Mouse (Mus musculus) hindbrain, embryonic 10.5 days (tissue): ENCODE data around the gene Chd2. TPM values are rescaled to one million over a fixed set of nuclear protein-coding genes. Genes with fewer than 3 reads are reported as not detected.
"Not testable (repeated sequence)": the region's sequence is repeated elsewhere in the genome, so short reads cannot be mapped to it uniquely, and the experiment has no call there.

Experiments used
- DNase-seq: peaks from one replicate; pipeline ENCODE4 v3.0.0-alpha.2; 2017; ENCODE audit warnings: low spot score
- H3K27ac ChIP-seq: fragments of 300-500 bp; sonication (generic); 2 replicates; pipeline ENCODE4 v1.5.1; 2016; ENCODE audit warnings: mild to moderate bottlenecking, moderate library complexity
- H3K27me3 ChIP-seq: fragments of 300-500 bp; sonication (generic); 2 replicates; pipeline ENCODE4 v1.6.1; 2016; ENCODE audit warnings: mild to moderate bottlenecking; ENCODE audit not compliant: poor library complexity, insufficient read depth, severe bottlenecking
- H3K36me3 ChIP-seq: fragments of 300-500 bp; sonication (generic); 2 replicates; pipeline ENCODE4 v1.6.1; 2016; ENCODE audit warnings: mild to moderate bottlenecking, moderate library complexity
- H3K4me1 ChIP-seq: fragments of 300-500 bp; sonication (generic); replicated peaks from 2 replicates; pipeline ENCODE4 v1.6.1; 2016; ENCODE audit warnings: mild to moderate bottlenecking
- H3K4me3 ChIP-seq: fragments of 300-500 bp; sonication (generic); 2 replicates; pipeline ENCODE4 v1.5.1; 2016; ENCODE audit warnings: mild to moderate bottlenecking, moderate library complexity
- H3K9me3 ChIP-seq: fragments of 300-500 bp; sonication (generic); 2 replicates; pipeline ENCODE4 v1.6.1; 2016; ENCODE audit warnings: mild to moderate bottlenecking, moderate library complexity
- WGBS: fragments of 180-500 bp; shearing (Covaris S2); methylation state at CpG from one replicate; pipeline ENCODE4 v1.1.7; 2016; 5-methylcytosine and 5-hydroxymethylcytosine counted together
- polyA plus RNA-seq: library from polyadenylated mRNA; unstranded; fragments of >200 nt; fragmentation: Nextera tagmentation; extraction: Ambion mirVana; gene quantifications from 2 replicates; pipeline ENCODE4 v1.2.1, GENCODE M21; 2016

Gene Chd2
- polyA plus RNA-seq, 1 experiment from 2014 or later = 37.1 TPM

DNA sequence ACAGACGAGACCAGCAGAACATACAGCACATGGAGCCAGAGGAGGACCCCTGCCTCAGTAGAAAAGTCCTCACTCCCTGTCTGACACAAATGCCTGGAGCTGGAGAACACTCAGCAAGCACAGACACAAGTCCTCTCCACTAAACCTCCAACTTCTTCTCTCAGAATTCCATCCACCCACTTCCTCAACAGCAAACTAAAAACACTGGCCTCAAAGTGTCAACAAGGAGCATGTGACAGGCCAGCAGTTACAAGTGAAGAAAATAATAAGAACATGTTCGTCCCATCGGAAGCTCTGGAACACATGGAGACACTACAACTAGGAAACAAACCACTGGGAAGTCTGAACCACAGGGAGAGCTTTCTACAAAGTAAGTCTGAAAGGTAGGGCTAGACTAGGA, 8.7 kb downstream of the Chd2 start:
- H3K27me3 ChIP-seq = no peaks in the 10 kb centered on the region
- DNase-seq = no peak
- H3K36me3 ChIP-seq = peaks cover 49% of the 10 kb centered on the region
- peaks cover 39% of the 10 kb centered on the region for H3K4me1 ChIP-seq
- no peaks in the 10 kb centered on the region for H3K9me3 ChIP-seq
- H3K4me3 ChIP-seq = no peak overlapping the region
- WGBS = 83% methylated on average over 3 of the region's 3 CpGs
- H3K27ac ChIP-seq = peak overlapping the region; percentile 29; the same call in 1 of the 2 replicates

DNA sequence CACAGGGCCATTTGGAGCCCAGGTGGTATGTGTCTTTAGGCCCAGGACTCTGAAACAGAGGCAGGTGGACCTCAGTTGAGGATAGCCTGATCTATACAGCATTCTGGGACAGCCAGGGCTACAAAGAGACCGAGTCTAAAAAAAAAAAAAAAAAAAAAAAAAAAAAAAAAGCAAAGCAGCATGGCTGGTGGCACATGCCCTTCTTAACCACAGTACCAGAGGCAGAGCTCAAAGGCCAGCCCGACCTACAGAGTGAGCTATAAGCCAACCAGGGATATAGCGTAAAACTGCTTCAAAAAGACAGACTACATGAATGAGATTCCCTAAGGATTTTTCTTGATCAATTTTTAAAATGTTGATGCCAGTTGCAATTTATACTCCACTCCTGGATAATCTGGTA, 9.5 kb downstream of the Chd2 start:
- peaks cover 37% of the 10 kb centered on the region for H3K4me1 ChIP-seq
- H3K4me3 ChIP-seq = no peak overlapping the region
- WGBS = 85% methylated on average over 3 of the region's 3 CpGs
- no peaks in the 10 kb centered on the region for H3K27me3 ChIP-seq
- H3K36me3 ChIP-seq = peaks cover 52% of the 10 kb centered on the region
- H3K27ac ChIP-seq = no peak overlapping the region
- no peak for DNase-seq
- H3K9me3 ChIP-seq = no peaks in the 10 kb centered on the region

DNA sequence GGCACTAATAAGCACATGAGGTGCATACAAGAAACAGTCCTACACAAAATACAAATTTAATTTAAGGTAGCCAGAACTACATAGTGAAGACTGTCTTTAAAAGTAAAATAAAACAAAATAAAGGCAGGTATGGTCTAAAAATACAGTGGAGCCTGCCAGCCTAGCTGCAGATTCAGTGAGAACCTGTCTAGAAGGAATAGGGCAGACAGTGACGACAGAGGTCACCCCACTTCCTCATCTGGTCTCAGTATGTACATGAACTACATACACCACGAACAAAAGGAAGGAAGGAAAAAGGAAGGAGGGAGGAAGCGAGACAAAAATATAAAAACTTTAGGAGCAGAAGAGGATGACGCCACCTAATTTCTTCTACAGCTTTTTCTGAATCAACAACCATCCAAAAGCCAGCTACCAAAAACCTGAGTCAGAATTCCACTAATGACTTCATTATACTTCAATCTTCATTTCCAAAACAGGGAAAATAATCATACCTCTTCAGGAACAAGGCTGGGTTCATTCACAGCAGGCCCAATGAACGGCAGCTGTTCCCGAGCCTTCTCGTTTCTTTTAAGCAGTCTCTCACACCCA, 10.0 kb downstream of the Chd2 start:
- Histone ChIP-seq H3K4me3 (no peak overlapping the region), H3K4me1 (peaks cover 32% of the 10 kb centered on the region), H3K27ac (0 out of 2 replicates have a peak overlapping the region, but pooled peaks have one; percentile 12), H3K36me3 (peaks cover 54% of the 10 kb centered on the region), H3K9me3 (no peaks in the 10 kb centered on the region), H3K27me3 (no peaks in the 10 kb centered on the region)
- 89% methylated on average over 7 of the region's 7 CpGs for WGBS
- DNase-seq = no peak

DNA sequence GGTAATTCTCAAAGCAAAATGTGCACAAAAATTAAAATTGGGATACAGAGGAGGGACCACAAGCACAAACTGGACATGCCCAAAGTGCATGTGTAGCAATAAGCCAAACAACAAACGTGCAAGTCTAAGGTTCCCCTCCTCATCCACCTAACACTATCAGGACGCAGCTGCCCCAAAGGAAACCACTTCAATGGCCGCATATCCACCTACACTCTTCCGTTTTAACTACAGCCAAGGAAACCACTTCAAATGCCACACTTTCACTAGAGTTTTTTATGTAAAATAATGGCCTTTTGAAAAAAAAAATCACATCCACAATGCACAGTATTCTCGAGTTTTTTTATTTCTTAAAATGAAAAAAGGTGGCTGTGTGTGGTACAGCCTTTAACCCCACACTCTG, 10.8 kb downstream of the Chd2 start:
- no peaks in the 10 kb centered on the region for H3K9me3 ChIP-seq
- no peak for DNase-seq
- peaks cover 54% of the 10 kb centered on the region for H3K36me3 ChIP-seq
- H3K27me3 ChIP-seq = no peaks in the 10 kb centered on the region
- no peak overlapping the region for H3K4me3 ChIP-seq
- no peak overlapping the region for H3K27ac ChIP-seq
- peaks cover 29% of the 10 kb centered on the region for H3K4me1 ChIP-seq
- WGBS = 85% methylated on average over 5 of the region's 5 CpGs

DNA sequence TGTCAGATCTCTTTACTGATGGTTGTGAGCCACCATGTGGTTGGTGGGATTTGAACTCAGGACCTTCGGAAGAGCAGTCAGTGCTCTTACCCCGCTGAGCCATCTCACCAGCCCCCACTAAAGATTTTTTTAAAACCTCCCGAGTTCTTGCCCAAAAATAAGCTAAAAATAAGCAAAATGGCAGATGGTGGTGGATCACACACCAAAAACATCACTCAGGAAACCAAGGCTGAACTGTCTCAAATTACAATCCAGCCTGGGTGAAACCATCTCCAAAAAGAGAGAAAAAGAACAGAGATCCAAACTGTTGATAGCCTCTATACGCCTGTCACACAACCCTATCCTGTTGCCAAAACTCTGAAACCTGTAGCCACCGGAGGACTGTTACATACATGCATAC, 11.5 kb downstream of the Chd2 start:
- no peaks in the 10 kb centered on the region for H3K27me3 ChIP-seq
- no peak overlapping the region for H3K4me3 ChIP-seq
- H3K4me1 ChIP-seq = peaks cover 28% of the 10 kb centered on the region
- no peaks in the 10 kb centered on the region for H3K9me3 ChIP-seq
- WGBS = 92% methylated on average over 5 of the region's 5 CpGs
- DNase-seq = no peak
- H3K27ac ChIP-seq = no peak overlapping the region
- H3K36me3 ChIP-seq = peaks cover 53% of the 10 kb centered on the region

DNA sequence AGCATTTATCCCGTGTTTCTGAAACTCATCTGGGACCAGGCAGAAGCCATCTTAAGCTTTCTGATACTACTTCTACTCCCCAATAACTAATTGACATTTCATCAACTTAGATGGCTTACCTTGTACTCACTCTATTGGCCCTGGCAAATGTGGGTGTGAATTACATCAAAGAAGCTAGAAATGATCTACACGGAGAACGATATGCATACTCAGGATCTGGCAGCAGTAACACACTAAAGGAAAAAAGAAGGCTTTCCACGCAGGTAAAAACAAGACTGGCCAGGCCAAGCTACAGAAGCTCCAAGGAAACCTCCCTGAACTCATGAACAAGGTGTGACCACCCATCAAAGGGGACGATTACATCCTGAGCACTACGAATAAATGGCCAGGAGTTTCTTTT, 12.4 kb downstream of the Chd2 start:
- Histone ChIP-seq H3K9me3 (no peaks in the 10 kb centered on the region), H3K4me1 (peaks cover 21% of the 10 kb centered on the region), H3K36me3 (peaks cover 47% of the 10 kb centered on the region), H3K27ac (no peak overlapping the region), H3K27me3 (no peaks in the 10 kb centered on the region), H3K4me3 (no peak overlapping the region)
- DNase-seq = no peak
- WGBS = 94% methylated on average over 6 of the region's 6 CpGs

DNA sequence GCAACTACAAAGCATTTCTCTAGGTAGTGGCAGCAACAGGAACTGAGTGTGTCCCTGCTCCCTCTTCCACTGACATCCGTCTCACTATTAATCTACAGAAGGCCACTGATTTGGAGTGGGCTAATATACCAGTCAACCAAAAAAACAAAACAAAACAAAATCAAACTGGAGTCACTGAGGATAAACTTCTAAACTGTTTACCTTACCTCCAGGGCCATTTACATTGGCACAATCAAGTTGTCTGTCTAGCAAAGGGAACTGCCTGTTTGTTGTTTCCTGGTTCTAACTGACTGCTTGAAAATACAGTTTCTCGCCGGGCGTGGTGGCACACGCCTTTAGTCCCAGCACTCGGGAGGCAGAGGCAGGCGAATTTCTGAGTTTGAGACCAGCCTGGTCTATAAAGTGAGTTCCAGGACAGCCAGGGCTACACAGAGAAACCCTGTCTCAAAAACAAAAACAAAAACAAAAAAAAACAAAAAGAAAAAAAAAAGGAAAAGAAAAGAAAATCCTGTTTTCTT, 13.2 kb downstream of the Chd2 start:
- H3K27me3 ChIP-seq, H3K4me3 ChIP-seq, DNase-seq, H3K9me3 ChIP-seq, H3K27ac ChIP-seq: not testable (repeated sequence)
- 91% methylated on average over 7 of the region's 7 CpGs for WGBS
- Histone ChIP-seq H3K4me1 (peaks cover 14% of the 10 kb centered on the region; the same call in 1 of the 2 replicates), H3K36me3 (peaks cover 39% of the 10 kb centered on the region)

DNA sequence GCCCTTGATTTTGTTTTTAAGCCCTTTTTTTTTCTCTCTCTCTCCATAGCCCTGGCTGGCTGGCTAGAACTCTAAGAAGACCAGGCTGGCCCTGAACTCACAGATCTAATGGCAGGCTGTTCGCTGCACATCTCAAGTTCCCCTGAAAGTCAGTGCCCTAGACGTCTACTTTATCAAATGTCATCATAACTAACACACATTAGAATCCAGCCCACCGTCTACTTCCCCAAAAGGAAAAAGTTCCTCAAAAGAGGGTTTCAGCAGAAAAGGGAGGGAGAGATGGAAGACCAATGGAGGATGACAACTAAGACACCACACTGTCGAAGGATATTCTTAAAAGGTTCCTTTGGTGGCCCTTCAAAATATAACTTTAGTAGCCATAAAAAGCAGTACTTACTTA, 14.4 kb downstream of the Chd2 start:
- peaks cover 37% of the 10 kb centered on the region for H3K36me3 ChIP-seq
- WGBS = 88% methylated on average over 4 of the region's 4 CpGs
- H3K27ac ChIP-seq = no peak overlapping the region
- H3K4me1 ChIP-seq = 0 out of 2 replicates have a peak, but pooled peaks cover 7% of the 10 kb centered on the region
- no peak overlapping the region for H3K4me3 ChIP-seq
- no peak for DNase-seq
- H3K9me3 ChIP-seq = no peaks in the 10 kb centered on the region
- H3K27me3 ChIP-seq = no peaks in the 10 kb centered on the region

DNA sequence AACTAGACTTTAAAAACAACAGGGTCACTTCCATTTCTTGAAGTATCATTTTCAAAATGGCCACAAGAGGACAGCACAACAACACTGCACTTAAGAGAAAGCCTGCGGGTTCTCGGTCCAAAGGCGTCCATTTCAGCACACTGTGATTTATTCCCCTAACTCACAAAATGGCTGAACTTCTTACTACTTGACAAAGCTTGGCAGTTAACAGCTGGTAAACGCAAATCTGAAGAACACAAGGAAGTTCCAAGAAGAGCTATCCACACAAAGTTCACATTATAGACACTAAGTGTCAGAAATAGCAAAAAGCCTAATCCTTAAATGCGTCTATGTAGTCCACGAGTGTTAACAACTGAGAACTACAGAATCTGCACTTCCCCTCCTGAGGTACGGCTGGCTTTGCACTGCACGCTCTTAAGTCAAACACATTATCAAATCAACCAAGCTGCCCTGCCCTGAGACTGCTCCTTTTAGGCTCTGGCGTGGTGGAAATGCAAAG, 17.1 kb downstream of the Chd2 start:
- H3K36me3 ChIP-seq = peaks cover 48% of the 10 kb centered on the region
- 0 out of 2 replicates have a peak, but pooled peaks cover 5% of the 10 kb centered on the region for H3K4me1 ChIP-seq
- 60% methylated on average over 9 of the region's 9 CpGs for WGBS
- H3K9me3 ChIP-seq = no peaks in the 10 kb centered on the region
- peak; percentile 30 for DNase-seq
- no peaks in the 10 kb centered on the region for H3K27me3 ChIP-seq
- H3K4me3 ChIP-seq = no peak overlapping the region
- peak overlapping the region; percentile 73 for H3K27ac ChIP-seq

DNA sequence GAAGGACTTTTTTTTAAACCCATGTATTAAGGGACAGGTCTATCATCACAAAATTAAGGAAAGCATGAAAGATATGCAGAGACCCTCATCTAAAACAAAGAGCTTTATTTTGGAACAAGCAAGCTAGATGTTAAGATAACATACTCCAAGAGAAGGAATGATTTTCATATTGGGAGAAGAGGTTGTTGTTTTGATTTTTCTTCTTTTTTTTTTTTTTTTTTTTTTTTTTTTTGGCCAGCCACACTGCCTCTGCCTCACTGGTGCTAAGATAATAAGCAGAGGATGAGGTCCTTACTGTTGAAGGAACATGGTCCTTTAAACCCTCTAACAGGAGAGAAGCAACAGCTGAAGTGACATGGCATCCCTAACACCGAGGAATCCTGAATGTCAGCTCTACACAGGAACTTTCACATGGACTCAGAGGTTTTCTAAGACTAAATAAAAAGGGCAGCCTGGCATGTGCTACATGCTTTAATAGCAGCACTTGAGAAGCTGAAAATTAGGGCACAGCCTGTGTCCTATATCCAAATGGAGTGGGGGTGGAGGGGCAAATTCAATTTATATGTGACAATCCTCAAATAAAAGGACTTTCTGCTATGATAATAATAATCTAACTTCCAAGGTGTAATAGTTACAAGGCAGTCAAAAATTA, 17.9 kb downstream of the Chd2 start:
- 80% methylated on average over 1 of the region's 1 CpGs for WGBS
- H3K9me3 ChIP-seq = no peaks in the 10 kb centered on the region
- H3K4me3 ChIP-seq = no peak overlapping the region
- H3K27me3 ChIP-seq = no peaks in the 10 kb centered on the region
- 0 out of 2 replicates have a peak, but pooled peaks cover 5% of the 10 kb centered on the region for H3K4me1 ChIP-seq
- no peak for DNase-seq
- peaks cover 48% of the 10 kb centered on the region for H3K36me3 ChIP-seq
- no peak overlapping the region; the same call in 1 of the 2 replicates for H3K27ac ChIP-seq

DNA sequence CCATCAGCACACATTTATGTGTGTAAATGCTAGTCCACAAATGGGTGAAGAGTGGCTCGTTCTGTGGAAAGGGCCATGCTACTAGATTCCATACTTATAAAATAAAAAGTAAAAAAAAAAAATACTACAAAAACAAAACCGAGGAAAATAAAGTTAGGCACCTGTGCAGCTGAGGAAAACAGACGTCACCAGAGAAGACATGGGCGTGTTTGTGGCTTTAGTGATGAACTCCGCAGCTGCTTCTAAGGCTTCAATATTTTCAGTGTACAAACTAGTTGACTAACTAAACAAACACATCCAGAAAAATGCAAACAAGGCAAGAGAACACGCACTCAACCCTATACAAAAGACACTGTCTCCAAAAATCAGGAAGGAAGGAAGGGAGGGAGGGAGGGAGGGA, 18.4 kb downstream of the Chd2 start:
- H3K36me3 ChIP-seq = peaks cover 49% of the 10 kb centered on the region
- H3K4me1 ChIP-seq = 0 out of 2 replicates have a peak, but pooled peaks cover 5% of the 10 kb centered on the region
- H3K27ac ChIP-seq = no peak overlapping the region
- no peak overlapping the region for H3K4me3 ChIP-seq
- 90% methylated on average over 6 of the region's 6 CpGs for WGBS
- no peak for DNase-seq
- H3K27me3 ChIP-seq = no peaks in the 10 kb centered on the region
- no peaks in the 10 kb centered on the region for H3K9me3 ChIP-seq

DNA sequence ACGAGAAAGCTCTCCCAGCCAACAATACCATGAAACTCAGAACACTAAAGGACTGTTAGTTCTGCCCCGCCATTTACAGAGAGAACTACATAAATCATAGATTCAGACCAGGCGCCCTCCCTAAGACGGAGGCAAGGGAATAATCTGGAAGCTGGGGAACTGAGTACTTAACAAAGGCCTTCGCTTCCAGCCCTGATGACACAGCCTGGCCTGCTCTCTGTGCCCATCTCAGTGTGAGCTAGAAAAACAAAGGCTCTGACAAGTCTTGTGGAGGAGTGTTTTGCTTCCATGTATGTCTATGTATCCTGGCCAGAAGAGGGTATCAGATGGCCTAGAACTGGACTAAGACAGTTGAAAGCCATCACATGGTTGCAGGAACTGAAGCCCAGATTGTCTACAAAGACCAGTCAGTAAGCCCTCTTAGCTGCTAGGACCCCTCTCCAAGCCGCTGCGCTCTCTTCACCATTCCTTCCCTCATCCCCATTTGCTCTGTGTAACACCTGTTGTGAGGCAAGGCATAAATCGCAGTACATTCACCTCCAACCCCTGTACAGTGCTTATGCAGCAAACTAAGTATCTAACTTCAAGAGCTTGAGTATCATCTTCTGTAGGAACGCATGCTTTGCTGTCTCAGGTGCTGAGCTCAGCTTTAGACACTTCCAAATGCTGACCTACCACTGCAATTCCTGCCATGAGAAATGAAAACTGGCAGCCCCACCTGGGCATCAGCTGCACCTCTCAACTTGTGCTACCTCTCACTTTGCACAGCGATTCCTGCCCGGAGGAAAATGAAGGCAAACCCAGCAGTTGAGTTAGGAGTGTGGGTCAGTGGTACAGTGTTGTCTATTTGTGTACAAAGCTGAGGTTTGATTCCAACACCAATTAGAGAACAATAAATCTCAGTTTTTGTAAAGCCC, 20.1 kb downstream of the Chd2 start:
- no peak for DNase-seq

More for the DNA sequence above, 20.1 kb downstream of the Chd2 start:
- Histone ChIP-seq H3K36me3 (peaks cover 58% of the 10 kb centered on the region), H3K27me3 (no peaks in the 10 kb centered on the region), H3K27ac (peak overlapping the region; percentile 13), H3K4me1 (0 out of 2 replicates have a peak, but pooled peaks cover 5% of the 10 kb centered on the region), H3K9me3 (no peaks in the 10 kb centered on the region), H3K4me3 (no peak overlapping the region)
- WGBS = 89% methylated on average over 11 of the region's 11 CpGs
